Mouse (Mus musculus) forebrain, embryonic 11.5 days (tissue): ENCODE measurements around the gene Btn2a2. TPM values are rescaled to one million over a fixed set of nuclear protein-coding genes. Genes with fewer than 3 reads are reported as not detected.
A peak's percentile ranks its signal among the peaks of the same experiment; 100 is the strongest.

ENCODE experiments used
- ATAC-seq: fragments of 200-750 bp; cut with Nextera tagmentation; replicated peaks from 2 replicates; pipeline ENCODE4 v1.8.0; 2017; ENCODE audit warnings: moderate TSS enrichment; ENCODE audit not compliant: low FRiP score
- DNase-seq: peaks from one replicate; pipeline ENCODE4 v3.0.0-alpha.2; 2017; ENCODE audit warnings: low spot score
- H3K27ac ChIP-seq: fragments of 300-500 bp; sonication (generic); 2 replicates; pipeline ENCODE4 v1.5.1; 2014; ENCODE audit warnings: low read depth, low read length
- H3K27me3 ChIP-seq: fragments of 300-500 bp; sonication (generic); 2 replicates; pipeline ENCODE4 v1.6.1; 2014; ENCODE audit warnings: mild to moderate bottlenecking, low read length, mixed read lengths; ENCODE audit not compliant: control insufficient read depth, insufficient read depth
- H3K36me3 ChIP-seq: fragments of 300-500 bp; sonication (generic); 2 replicates; pipeline ENCODE4 v1.6.1; 2014; ENCODE audit warnings: mild to moderate bottlenecking, low read length, moderate library complexity, mixed read lengths; ENCODE audit not compliant: control insufficient read depth, insufficient read depth
- H3K4me1 ChIP-seq: fragments of 300-500 bp; sonication (generic); replicated peaks from 2 replicates; pipeline ENCODE4 v1.6.1; 2014; ENCODE audit warnings: low read length, mixed read lengths; ENCODE audit not compliant: control insufficient read depth, insufficient read depth
- H3K4me2 ChIP-seq: fragments of 300-500 bp; sonication (generic); 2 replicates; pipeline ENCODE4 v1.6.1; 2014; ENCODE audit warnings: low read depth, mild to moderate bottlenecking, low read length, moderate library complexity, mixed read lengths; ENCODE audit not compliant: severe bottlenecking
- H3K4me3 ChIP-seq: fragments of 300-500 bp; sonication (generic); 2 replicates; pipeline ENCODE4 v1.5.1; 2014; ENCODE audit warnings: low read depth, low read length
- H3K9ac ChIP-seq: fragments of 300-500 bp; sonication (generic); 2 replicates; pipeline ENCODE4 v1.6.1; 2014; ENCODE audit warnings: low read length
- H3K9me3 ChIP-seq: fragments of 300-500 bp; sonication (generic); 2 replicates; pipeline ENCODE4 v1.6.1; 2016; ENCODE audit warnings: low read length, mixed read lengths; ENCODE audit not compliant: control insufficient read depth
- WGBS: fragments of 180-500 bp; shearing (Covaris S2); extraction: QIAGEN DNeasy Blood & Tissue Kit; methylation state at CpG from one replicate; pipeline ENCODE4 v1.1.7; 2014; 5-methylcytosine and 5-hydroxymethylcytosine counted together
- polyA plus RNA-seq: library from polyadenylated mRNA; unstranded; fragments of >200 nt; fragmentation: Nextera tagmentation; extraction: Ambion mirVana; gene quantifications from 2 replicates; pipeline ENCODE4 v1.2.1, GENCODE M21; 2014

The Btn2a2 gene
- polyA plus RNA-seq, 1 experiment from 2014 or later, result 0.59 TPM

- peak overlapping the region; percentile 45 for H3K4me2 ChIP-seq
- H3K9ac ChIP-seq, result peak overlapping the region; percentile 37
- no peak overlapping the region for H3K27ac ChIP-seq
- ATAC-seq, result no peak
- 2% methylated on average over 10 of the region's 10 CpGs for WGBS
- H3K27me3 ChIP-seq, result no peaks in the 10 kb centered on the region
- H3K36me3 ChIP-seq, result no peaks in the 10 kb centered on the region
- 0 out of 2 replicates have a peak, but pooled peaks cover 2% of the 10 kb centered on the region for H3K4me1 ChIP-seq
- peak overlapping the region; percentile 31 for H3K4me3 ChIP-seq
- peak; percentile 72 for DNase-seq
- no peaks in the 10 kb centered on the region for H3K9me3 ChIP-seq
Observed at GRCm38 (mm10) chr13:23525901-23526300, 37.2 kb upstream of the Btn2a2 start.

GRCm38 (mm10) chr13:23524654-23525053 is 36.0 kb upstream of the Btn2a2 start:
- WGBS, result 6% methylated on average over 5 of the region's 5 CpGs
- no peaks in the 10 kb centered on the region for H3K9me3 ChIP-seq
- ATAC-seq (peak; percentile 48; the same call in 1 of the 2 replicates), DNase-seq (peak; percentile 94)
- no peak overlapping the region for H3K4me2 ChIP-seq
- H3K4me1 ChIP-seq, result 0 out of 2 replicates have a peak, but pooled peaks cover 2% of the 10 kb centered on the region
- H3K36me3 ChIP-seq, result no peaks in the 10 kb centered on the region
- H3K27ac ChIP-seq, result no peak overlapping the region
- no peaks in the 10 kb centered on the region for H3K27me3 ChIP-seq
- H3K9ac ChIP-seq, result no peak overlapping the region
- H3K4me3 ChIP-seq, result no peak overlapping the region

- DNase-seq, result no peak
- Histone ChIP-seq H3K4me3 (no peak overlapping the region), H3K4me2 (no peak overlapping the region), H3K9ac (no peak overlapping the region), H3K27me3 (no peaks in the 10 kb centered on the region), H3K4me1 (0 out of 2 replicates have a peak, but pooled peaks cover 2% of the 10 kb centered on the region), H3K36me3 (no peaks in the 10 kb centered on the region), H3K9me3 (no peaks in the 10 kb centered on the region), H3K27ac (no peak overlapping the region)
- 60% methylated on average over 5 of the region's 5 CpGs for WGBS
- no peak for ATAC-seq
Observed at GRCm38 (mm10) chr13:23523976-23524375, 35.3 kb upstream of the Btn2a2 start.

GRCm38 (mm10) chr13:23521703-23522102 is 33.0 kb upstream of the Btn2a2 start:
- H3K27ac ChIP-seq, result no peak overlapping the region
- 0 out of 2 replicates have a peak, but pooled peaks cover 2% of the 10 kb centered on the region for H3K4me1 ChIP-seq
- H3K9me3 ChIP-seq, result no peaks in the 10 kb centered on the region
- no peaks in the 10 kb centered on the region for H3K36me3 ChIP-seq
- H3K27me3 ChIP-seq, result no peaks in the 10 kb centered on the region
- DNase-seq (peak; percentile 84), ATAC-seq (no peak)
- H3K4me3 ChIP-seq, result no peak overlapping the region
- under 1% methylated on average over 14 of the region's 14 CpGs for WGBS
- H3K4me2 ChIP-seq, result no peak overlapping the region
- no peak overlapping the region for H3K9ac ChIP-seq

- Histone ChIP-seq H3K27me3 (no peaks in the 10 kb centered on the region), H3K27ac (no peak overlapping the region), H3K4me2 (peak overlapping the region; percentile 51; the same call in 1 of the 2 replicates), H3K9me3 (no peaks in the 10 kb centered on the region), H3K4me3 (peak overlapping the region; percentile 40), H3K9ac (no peak overlapping the region), H3K4me1 (0 out of 2 replicates have a peak, but pooled peaks cover 3% of the 10 kb centered on the region), H3K36me3 (no peaks in the 10 kb centered on the region)
- WGBS, result 1% methylated on average over 10 of the region's 10 CpGs
- DNase-seq, result peak; percentile 86
- ATAC-seq, result peak; percentile 57
Observed at GRCm38 (mm10) chr13:23519416-23519815, 30.8 kb upstream of the Btn2a2 start.

- H3K4me1 ChIP-seq, result 0 out of 2 replicates have a peak, but pooled peaks cover 3% of the 10 kb centered on the region
- no peak overlapping the region for H3K9ac ChIP-seq
- peak; percentile 83 for DNase-seq
- H3K27me3 ChIP-seq, result no peaks in the 10 kb centered on the region
- ATAC-seq, result peak; percentile 63; the same call in 1 of the 2 replicates
- H3K9me3 ChIP-seq, result no peaks in the 10 kb centered on the region
- WGBS, result under 1% methylated on average over 6 of the region's 6 CpGs
- H3K4me2 ChIP-seq, result peak overlapping the region; percentile 51; the same call in 1 of the 2 replicates
- no peak overlapping the region for H3K27ac ChIP-seq
- peak overlapping the region; percentile 40 for H3K4me3 ChIP-seq
- H3K36me3 ChIP-seq, result no peaks in the 10 kb centered on the region
Observed at GRCm38 (mm10) chr13:23518885-23519284, 30.2 kb upstream of the Btn2a2 start.

- Histone ChIP-seq H3K4me1 (0 out of 2 replicates have a peak, but pooled peaks cover 3% of the 10 kb centered on the region), H3K27ac (no peak overlapping the region), H3K9me3 (no peaks in the 10 kb centered on the region), H3K36me3 (no peaks in the 10 kb centered on the region), H3K4me2 (peak overlapping the region; percentile 86), H3K4me3 (peak overlapping the region; percentile 42), H3K9ac (no peak overlapping the region), H3K27me3 (no peaks in the 10 kb centered on the region)
- no peak for ATAC-seq
- WGBS, result under 1% methylated on average over 6 of the region's 6 CpGs
- no peak for DNase-seq
Observed at GRCm38 (mm10) chr13:23518295-23518603, 29.6 kb upstream of the Btn2a2 start.

- peak overlapping the region; percentile 42 for H3K4me3 ChIP-seq
- H3K9ac ChIP-seq, result peak overlapping the region; percentile 37; the same call in 1 of the 2 replicates
- DNase-seq (peak; percentile 91), ATAC-seq (peak; percentile 88)
- H3K4me2 ChIP-seq, result peak overlapping the region; percentile 86
- no peaks in the 10 kb centered on the region for H3K9me3 ChIP-seq
- no peak overlapping the region for H3K27ac ChIP-seq
- no peaks in the 10 kb centered on the region for H3K36me3 ChIP-seq
- 0 out of 2 replicates have a peak, but pooled peaks cover 3% of the 10 kb centered on the region for H3K4me1 ChIP-seq
- WGBS, result under 1% methylated on average over 27 of the region's 27 CpGs
- H3K27me3 ChIP-seq, result no peaks in the 10 kb centered on the region
Observed at GRCm38 (mm10) chr13:23517603-23518294, 29.1 kb upstream of the Btn2a2 start.
